Mouse (Mus musculus) 3134 (cell line): ENCODE measurements around the gene Gm49369.

Source experiments
- DNase-seq: peaks from one replicate; pipeline ENCODE4 v3.0.0-alpha.2; 2011; ENCODE audit warnings: low spot score; ENCODE audit not compliant: insufficient read length; ENCODE audit errors: extremely low read depth

Gene Gm49369

GRCm38 (mm10) chr7:142394261-142395190, 12.1 kb upstream of the Gm49369 start:
- no peak for DNase-seq

- DNase-seq: peak; percentile 70
These were observed 10.7 kb upstream of the Gm49369 start for GRCm38 (mm10) chr7:142393191-142393590.

- no peak for DNase-seq
These were observed 9.1 kb upstream of the Gm49369 start for GRCm38 (mm10) chr7:142391609-142392008.

GRCm38 (mm10) chr7:142391108-142391507, 8.6 kb upstream of the Gm49369 start:
- DNase-seq: no peak

- DNase-seq: no peak
These were observed 7.6 kb upstream of the Gm49369 start for GRCm38 (mm10) chr7:142389961-142390650.

GRCm38 (mm10) chr7:142388740-142389139, 6.3 kb upstream of the Gm49369 start:
- DNase-seq: no peak

GRCm38 (mm10) chr7:142388198-142388597, 5.7 kb upstream of the Gm49369 start:
- no peak for DNase-seq

- peak; percentile 98 for DNase-seq
These were observed 5.1 kb upstream of the Gm49369 start, which contains the start of gene Ctsd for GRCm38 (mm10) chr7:142387419-142388148. TSS of gene Ctsd (minus strand) at chr7:142388038.

- peak; percentile 50 for DNase-seq
These were observed 4.2 kb upstream of the Gm49369 start for GRCm38 (mm10) chr7:142386621-142387201.

GRCm38 (mm10) chr7:142385742-142386403, 3.4 kb upstream of the Gm49369 start:
- DNase-seq: no peak

GRCm38 (mm10) chr7:142384306-142384705, 1.8 kb upstream of the Gm49369 start:
- DNase-seq: no peak

- no peak for DNase-seq
These were observed 1.3 kb downstream of the Gm49369 start for GRCm38 (mm10) chr7:142381175-142381574.

GRCm38 (mm10) chr7:142379186-142379585, 3.3 kb downstream of the Gm49369 start:
- DNase-seq: no peak

- no peak for DNase-seq
These were observed 5.1 kb downstream of the Gm49369 start for GRCm38 (mm10) chr7:142377233-142377925.

- no peak for DNase-seq
These were observed 6.4 kb downstream of the Gm49369 start for GRCm38 (mm10) chr7:142376096-142376495.

- DNase-seq: peak; percentile 89
These were observed 7.2 kb downstream of the Gm49369 start for GRCm38 (mm10) chr7:142375261-142375724.

- DNase-seq: peak; percentile 42
These were observed 8.0 kb downstream of the Gm49369 start for GRCm38 (mm10) chr7:142374413-142375015.

GRCm38 (mm10) chr7:142373641-142374412, 8.6 kb downstream of the Gm49369 start, which contains the start of gene Ifitm10:
TSS of gene Ifitm10 (minus strand) at chr7:142373753.
- peak; percentile 76 for DNase-seq
